Mouse (Mus musculus): ENCODE results near the gene Cntn5. TPM values are rescaled to one million over a fixed set of nuclear protein-coding genes. Genes with fewer than 3 reads are reported as not detected.

Cntn5 gene
- total and polyA plus RNA-seq, 3 experiments = not detected

- H3K27ac ChIP-seq (ENCODE audit: insufficient read depth, low read depth) = no peak overlapping the region
- no peaks in the 10 kb centered on the region for H3K36me3 ChIP-seq (replicated peaks in 1 of 2; ENCODE audit: control insufficient read depth in 1 of 2, insufficient read depth in 1 of 2, low read length in 1 of 2)
- no peaks in the 10 kb centered on the region for H3K4me1 ChIP-seq (ENCODE audit: control insufficient read depth in 1 of 2, insufficient read depth in 2 of 2)
- no peak overlapping the region for H3K9ac ChIP-seq (ENCODE audit: insufficient read depth, low read depth)
- no peak overlapping the region for H3K4me2 ChIP-seq (ENCODE audit: insufficient read depth, low read depth, poor library complexity, severe bottlenecking)
- H3K79me2 ChIP-seq (replicated peaks; ENCODE audit: control insufficient read depth, extremely low read depth, insufficient read depth, poor library complexity, severe bottlenecking) = no peaks in the 10 kb centered on the region
- no peak for DNase-seq (ENCODE audit: extremely low read depth)
- no peaks in the 10 kb centered on the region for H3K9me3 ChIP-seq (replicated peaks; ENCODE audit: low read length)
- in situ Hi-C loops (cut with MboI; ENCODE audit: low pct_ligation_motif_present, low pct_unique_long_range_greater_than_20kb, low sequenced_read_pairs) = no loop called here
- TF ChIP-seq EP300 (IDR thresholded peaks at IDR 0.05; ENCODE audit: low read length) (no peak), MAX (IDR thresholded peaks at IDR 0.05; ENCODE audit: low read length) (no peak), RAD21 (IDR thresholded peaks at IDR 0.05; ENCODE audit: low read depth, low read length) (no peak), ZC3H11A (IDR thresholded peaks at IDR 0.05; ENCODE audit: low read depth, low read length) (no peak), POLR2AphosphoS2 (IDR thresholded peaks at IDR 0.05; ENCODE audit: low read depth, low read length) (no peak), POLR2A (IDR thresholded peaks at IDR 0.05; ENCODE audit: low read depth, low read length) (no peak), NRF1 (IDR thresholded peaks at IDR 0.05; ENCODE audit: low read depth, low read length) (no peak)
- dilution Hi-C loops (cut with MboI; ENCODE audit: extremely low pct_ligation_motif_present, extremely low pct_unique_long_range_greater_than_20kb, low sequenced_read_pairs) = no loop called here
- no peak overlapping the region for H3K4me3 ChIP-seq (replicated peaks in 1 of 3; ENCODE audit: low read depth in 2 of 3, low read length in 2 of 3, poor library complexity in 1 of 3)
- no peaks in the 10 kb centered on the region for H3K27me3 ChIP-seq (replicated peaks)
Observed at GRCm38 (mm10) chr9:10044969-10045789, 859.4 kb downstream of the Cntn5 start.

GRCm38 (mm10) chr9:10043001-10043400 lies 861.6 kb downstream of the Cntn5 start:
- Histone ChIP-seq H3K79me2 (replicated peaks; ENCODE audit: control insufficient read depth, extremely low read depth, insufficient read depth, poor library complexity, severe bottlenecking) (no peaks in the 10 kb centered on the region), H3K27me3 (replicated peaks) (no peaks in the 10 kb centered on the region), H3K27ac (ENCODE audit: insufficient read depth, low read depth) (no peak overlapping the region), H3K4me1 (ENCODE audit: control insufficient read depth in 1 of 2, insufficient read depth in 2 of 2) (no peaks in the 10 kb centered on the region), H3K4me2 (ENCODE audit: insufficient read depth, low read depth, poor library complexity, severe bottlenecking) (no peak overlapping the region), H3K36me3 (replicated peaks in 1 of 2; ENCODE audit: control insufficient read depth in 1 of 2, insufficient read depth in 1 of 2, low read length in 1 of 2) (no peaks in the 10 kb centered on the region), H3K9me3 (replicated peaks; ENCODE audit: low read length) (no peaks in the 10 kb centered on the region), H3K4me3 (replicated peaks in 1 of 3; ENCODE audit: low read depth in 2 of 3, low read length in 2 of 3, poor library complexity in 1 of 3) (no peak overlapping the region), H3K9ac (ENCODE audit: insufficient read depth, low read depth) (no peak overlapping the region)
- no peak for TF ChIP-seq SMC3 (IDR thresholded peaks at IDR 0.05; ENCODE audit: low read depth, low read length)
- no peak for TF ChIP-seq ETS1 (conservative IDR thresholded peaks at IDR 0.05; ENCODE audit: low read depth, low read length)
- no peak for TF ChIP-seq USF1 (IDR thresholded peaks at IDR 0.05; ENCODE audit: low read depth, low read length)
- no peak for TF ChIP-seq POLR2AphosphoS2 (IDR thresholded peaks at IDR 0.05; ENCODE audit: low read depth, low read length)
- no peak for DNase-seq (ENCODE audit: extremely low read depth)
- dilution Hi-C loops (cut with MboI; ENCODE audit: extremely low pct_ligation_motif_present, extremely low pct_unique_long_range_greater_than_20kb, low sequenced_read_pairs) (no loop called here), in situ Hi-C loops (cut with MboI; ENCODE audit: low pct_ligation_motif_present, low pct_unique_long_range_greater_than_20kb, low sequenced_read_pairs) (no loop called here)

- Histone ChIP-seq H3K79me2 (replicated peaks; ENCODE audit: control insufficient read depth, extremely low read depth, insufficient read depth, poor library complexity, severe bottlenecking) (no peaks in the 10 kb centered on the region), H3K9ac (ENCODE audit: insufficient read depth, low read depth) (no peak overlapping the region), H3K4me3 (replicated peaks in 1 of 3; ENCODE audit: low read depth in 2 of 3, low read length in 2 of 3, poor library complexity in 1 of 3) (no peak overlapping the region), H3K27ac (ENCODE audit: insufficient read depth, low read depth) (no peak overlapping the region), H3K4me2 (ENCODE audit: insufficient read depth, low read depth, poor library complexity, severe bottlenecking) (no peak overlapping the region), H3K27me3 (replicated peaks) (no peaks in the 10 kb centered on the region), H3K4me1 (ENCODE audit: control insufficient read depth in 1 of 2, insufficient read depth in 2 of 2) (no peaks in the 10 kb centered on the region), H3K36me3 (replicated peaks in 1 of 2; ENCODE audit: control insufficient read depth in 1 of 2, insufficient read depth in 1 of 2, low read length in 1 of 2) (no peaks in the 10 kb centered on the region), H3K9me3 (replicated peaks; ENCODE audit: low read length) (no peaks in the 10 kb centered on the region)
- no peak for DNase-seq (ENCODE audit: extremely low read depth)
- in situ Hi-C loops (cut with MboI; ENCODE audit: low pct_ligation_motif_present, low pct_unique_long_range_greater_than_20kb, low sequenced_read_pairs) = no loop called here
- dilution Hi-C loops (cut with MboI; ENCODE audit: extremely low pct_ligation_motif_present, extremely low pct_unique_long_range_greater_than_20kb, low sequenced_read_pairs) = no loop called here
- TF ChIP-seq NELFE (IDR thresholded peaks at IDR 0.05; ENCODE audit: low read depth, low read length) (no peak), ZKSCAN1 (IDR thresholded peaks at IDR 0.05; ENCODE audit: borderline replicate concordance, low read depth, low read length) (no peak), MEF2A (IDR thresholded peaks at IDR 0.05; ENCODE audit: borderline replicate concordance, low read depth, low read length) (no peak), CHD2 (IDR thresholded peaks at IDR 0.05; ENCODE audit: low read length) (no peak), ZC3H11A (IDR thresholded peaks at IDR 0.05; ENCODE audit: low read depth, low read length) (no peak), ELF1 (IDR thresholded peaks at IDR 0.05; ENCODE audit: low read depth, low read length) (no peak), TBP (conservative IDR thresholded peaks at IDR 0.05; ENCODE audit: low read depth, low read length) (no peak), HCFC1 (IDR thresholded peaks at IDR 0.05; ENCODE audit: low read depth, low read length) (no peak), USF1 (IDR thresholded peaks at IDR 0.05; ENCODE audit: low read depth, low read length) (no peak), JUND (conservative IDR thresholded peaks at IDR 0.05; ENCODE audit: low read depth, low read length) (no peak), E2F4 (IDR thresholded peaks at IDR 0.05; ENCODE audit: insufficient replicate concordance, low read depth, low read length) (no peak), SIN3A (IDR thresholded peaks at IDR 0.05; ENCODE audit: low read length) (no peak), MXI1 (IDR thresholded peaks at IDR 0.05; ENCODE audit: low read depth, low read length) (no peak)
Observed at GRCm38 (mm10) chr9:10015129-10015528, 889.4 kb downstream of the Cntn5 start.

Measured in CH12.LX (cell line).